Mouse (Mus musculus) ZHBTc4 (cell line): ENCODE measurements around the gene Ano8.

ENCODE experiments used
- DNase-seq: peaks from one replicate; pipeline ENCODE4 v3.0.0-alpha.2; 2011; ENCODE audit warnings: low read depth, low spot score

Ano8 gene

GRCm38 (mm10) chr8:71470913-71471255 lies 14.9 kb downstream of the Ano8 start:
- no peak for DNase-seq

GRCm38 (mm10) chr8:71470146-71470912 lies 15.4 kb downstream of the Ano8 start:
- DNase-seq = no peak

GRCm38 (mm10) chr8:71469411-71469810 lies 16.4 kb downstream of the Ano8 start:
- DNase-seq = peak; percentile 71

- DNase-seq = peak; percentile 100
Measured at GRCm38 (mm10) chr8:71468916-71469315, 16.8 kb downstream of the Ano8 start, which contains the start of gene Dda1. TSS of gene Dda1 (plus strand) at chr8:71469199.

- no peak for DNase-seq
Measured at GRCm38 (mm10) chr8:71468001-71468400, 17.8 kb downstream of the Ano8 start.

- no peak for DNase-seq
Measured at GRCm38 (mm10) chr8:71467201-71467600, 18.6 kb downstream of the Ano8 start.

GRCm38 (mm10) chr8:71466198-71466597 lies 19.6 kb downstream of the Ano8 start:
- DNase-seq = no peak

DNA sequence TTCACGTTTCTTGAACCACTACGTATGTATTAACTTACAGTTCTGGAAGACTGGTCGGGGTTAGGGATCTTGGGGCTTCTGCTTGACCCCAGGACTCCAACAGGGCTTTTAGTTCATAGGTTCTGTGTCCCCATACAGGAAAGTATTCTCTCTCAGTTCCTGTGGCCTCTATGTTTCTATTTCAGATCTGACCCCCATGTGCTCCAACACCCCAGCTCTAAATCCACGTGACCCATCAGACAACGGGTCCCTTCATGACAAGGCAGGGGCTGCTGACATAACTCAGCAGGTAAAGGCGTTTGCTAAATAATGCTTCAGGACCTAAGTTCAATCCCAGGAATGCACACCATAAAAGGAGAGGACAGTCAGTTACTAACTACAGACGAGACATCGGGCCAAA lies 20.0 kb downstream of the Ano8 start:
- no peak for DNase-seq

DNA sequence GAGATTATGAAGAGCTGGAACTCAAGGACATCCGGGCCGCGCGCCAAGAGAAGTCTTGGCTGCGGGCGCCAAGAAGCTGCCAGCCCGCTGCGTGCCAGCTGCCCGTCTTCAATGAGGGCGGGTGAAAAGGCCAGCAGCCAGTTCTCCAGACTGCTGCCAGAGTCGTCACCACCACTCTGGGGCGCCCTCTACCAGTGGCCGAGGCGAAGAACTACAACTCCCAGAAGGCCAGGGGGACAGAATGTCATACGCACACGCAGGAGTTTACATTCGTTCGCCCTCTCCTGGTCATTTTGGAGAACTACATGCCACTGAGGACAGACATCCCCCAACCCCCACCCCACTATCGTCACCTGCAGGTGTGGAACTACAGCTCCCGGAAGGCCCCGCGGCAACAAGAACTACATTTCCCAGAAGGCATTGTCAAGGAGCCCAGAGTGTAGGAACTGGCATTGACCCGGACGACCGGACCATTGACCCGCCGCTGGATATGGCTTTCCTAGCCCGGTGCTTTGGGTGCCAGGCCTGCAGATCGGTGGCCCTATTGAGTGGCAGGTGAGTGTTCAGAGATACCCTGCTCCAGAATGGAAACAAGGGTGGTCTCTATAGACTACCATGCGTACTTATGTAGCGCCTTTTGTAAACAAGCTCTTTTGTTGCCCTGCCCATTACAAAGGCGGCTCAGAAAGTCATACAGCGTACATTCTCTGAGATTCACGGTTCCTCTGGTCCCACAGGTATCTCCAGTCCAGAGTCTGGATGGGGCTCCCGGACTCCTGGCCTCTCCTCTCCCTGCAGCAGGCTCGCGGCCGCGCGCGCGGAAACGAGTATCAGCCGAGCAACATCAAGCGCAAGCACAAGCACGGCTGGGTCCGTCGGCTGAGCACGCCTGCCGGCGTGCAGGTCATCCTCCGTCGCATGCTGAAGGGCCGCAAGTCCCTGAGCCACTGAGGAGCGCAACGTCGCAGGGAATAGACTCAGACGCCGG lies 21.0 kb downstream of the Ano8 start, which contains the start of gene Mrpl34:
Mrpl34 (plus strand) TSS at position 447 of the 988 bp plus-strand sequence.
- DNase-seq = peak; percentile 99

DNA sequence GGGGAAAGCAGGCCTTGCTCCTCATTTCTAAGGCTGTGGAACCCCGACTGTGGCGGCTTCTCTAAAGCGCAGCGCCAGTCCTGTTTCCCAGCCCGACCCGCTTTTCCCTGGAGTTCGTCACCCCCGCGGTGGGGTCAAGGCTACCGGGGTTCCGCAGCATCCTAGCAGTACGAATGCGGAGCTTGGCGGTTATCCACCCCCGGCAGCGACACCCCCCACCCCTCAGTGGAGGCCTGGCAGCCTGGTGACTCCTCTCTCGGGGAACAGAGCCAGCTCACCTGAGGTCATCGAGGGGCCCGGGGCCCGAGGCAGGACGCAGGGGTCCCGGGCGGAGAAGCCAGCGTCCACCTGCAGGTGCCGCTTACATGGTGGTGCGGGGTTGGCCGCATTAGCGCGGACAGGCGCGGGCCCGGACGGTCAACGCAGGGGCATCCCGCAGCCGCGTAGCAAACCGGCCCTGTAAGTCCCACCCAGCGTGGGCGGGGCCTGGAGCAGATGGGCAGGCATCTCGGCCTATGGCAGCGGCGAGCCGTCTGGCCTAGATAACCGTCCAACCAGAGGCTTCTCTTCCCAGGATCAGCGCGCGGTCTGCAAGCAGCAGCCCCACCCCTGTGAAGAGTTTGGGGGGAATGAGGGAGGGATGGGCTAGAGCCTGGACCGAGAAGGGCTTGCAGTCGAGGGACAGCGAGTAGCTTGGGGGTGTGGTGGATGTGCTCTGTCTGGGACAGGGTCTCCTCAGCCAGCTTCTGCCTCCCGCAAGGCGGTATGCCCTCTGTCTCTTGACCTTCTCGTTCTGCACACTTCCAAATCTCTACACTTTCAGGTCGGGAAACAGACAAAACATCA lies 22.4 kb downstream of the Ano8 start, which contains the start of gene Abhd8:
Abhd8 (minus strand) TSS at position 468 of the 846 bp plus-strand sequence.
- peak; percentile 97 for DNase-seq

GRCm38 (mm10) chr8:71462786-71463185 lies 23.0 kb downstream of the Ano8 start:
- no peak for DNase-seq

DNA sequence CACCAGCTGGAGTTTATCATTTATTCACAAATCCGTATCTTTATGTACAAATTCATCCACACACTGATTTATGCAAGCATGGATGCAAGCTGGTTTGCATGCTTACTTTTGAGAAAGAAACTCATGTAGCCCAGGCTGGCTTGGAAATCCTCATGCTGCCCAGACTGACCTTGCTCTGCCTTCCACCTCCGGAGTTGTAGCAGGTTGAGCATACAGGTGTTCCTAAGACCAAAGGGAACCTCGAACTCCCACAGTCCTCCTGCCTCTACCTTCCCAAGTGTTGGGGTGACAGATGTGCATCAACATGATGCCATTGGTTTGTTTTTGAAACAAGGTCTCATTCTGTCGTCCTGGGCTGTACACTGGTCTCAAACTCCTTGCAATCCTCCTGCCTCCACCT lies 23.6 kb downstream of the Ano8 start:
- DNase-seq = no peak

DNA sequence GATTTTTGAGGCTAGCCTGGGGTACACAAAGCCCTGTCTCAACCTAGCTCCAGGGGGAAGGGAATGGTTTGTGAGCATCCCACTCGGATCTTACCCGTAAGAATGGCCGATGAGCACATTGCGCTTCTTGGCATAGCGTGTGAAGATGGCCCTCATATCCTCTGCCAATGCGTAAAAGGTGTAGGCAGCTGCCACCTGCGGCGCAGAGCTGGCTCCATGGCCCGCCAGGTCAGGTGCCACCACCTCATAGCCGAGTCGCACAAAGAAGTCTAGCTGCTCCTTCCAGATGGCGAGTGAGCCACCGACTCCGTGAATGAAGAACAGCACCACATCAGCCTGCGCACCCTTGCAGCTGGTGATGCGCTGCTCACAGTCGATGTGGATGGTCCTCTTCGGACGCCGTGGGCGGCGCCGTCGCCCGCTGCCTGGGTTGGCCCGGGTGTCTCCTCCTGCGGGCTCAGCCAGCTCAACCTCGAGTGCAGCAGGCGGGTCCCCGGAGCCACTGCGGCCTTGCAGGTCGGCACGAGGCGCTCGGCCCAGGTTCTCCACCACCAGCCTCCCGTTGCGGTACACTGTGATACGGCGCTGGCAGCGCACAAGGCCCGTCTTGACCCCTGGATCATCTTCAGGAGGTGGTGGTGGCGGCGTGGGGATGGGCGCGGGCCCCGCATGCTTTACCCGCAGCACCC lies 24.5 kb downstream of the Ano8 start:
- peak; percentile 58 for DNase-seq

GRCm38 (mm10) chr8:71460716-71461115 lies 25.0 kb downstream of the Ano8 start:
- peak; percentile 19 for DNase-seq

- DNase-seq = peak; percentile 75
Measured at GRCm38 (mm10) chr8:71457659-71458270, 28.0 kb downstream of the Ano8 start.

GRCm38 (mm10) chr8:71456906-71457305 lies 28.9 kb downstream of the Ano8 start:
- DNase-seq = peak; percentile 50

GRCm38 (mm10) chr8:71454668-71455067 lies 31.1 kb downstream of the Ano8 start:
- DNase-seq = peak; percentile 63

DNA sequence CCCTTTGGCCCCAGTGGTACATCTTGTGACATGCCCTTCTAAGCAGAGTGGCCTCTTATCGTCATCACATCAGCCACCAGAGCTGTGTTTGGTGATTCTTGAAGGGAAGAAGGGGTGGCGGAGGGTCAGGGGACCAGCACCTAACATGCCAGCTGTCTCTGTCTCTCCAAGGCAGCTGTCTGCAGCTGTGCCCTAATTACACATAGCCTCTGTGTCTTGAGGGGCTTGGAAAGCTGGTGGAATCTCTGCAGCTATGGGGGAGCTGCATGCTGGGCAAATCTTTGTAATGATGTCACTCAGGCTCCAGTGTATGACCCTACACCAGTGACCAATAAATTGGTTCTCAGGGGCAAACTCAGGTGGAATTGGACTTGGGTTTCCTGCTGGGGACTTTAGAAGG lies 33.1 kb downstream of the Ano8 start:
- no peak for DNase-seq

DNA sequence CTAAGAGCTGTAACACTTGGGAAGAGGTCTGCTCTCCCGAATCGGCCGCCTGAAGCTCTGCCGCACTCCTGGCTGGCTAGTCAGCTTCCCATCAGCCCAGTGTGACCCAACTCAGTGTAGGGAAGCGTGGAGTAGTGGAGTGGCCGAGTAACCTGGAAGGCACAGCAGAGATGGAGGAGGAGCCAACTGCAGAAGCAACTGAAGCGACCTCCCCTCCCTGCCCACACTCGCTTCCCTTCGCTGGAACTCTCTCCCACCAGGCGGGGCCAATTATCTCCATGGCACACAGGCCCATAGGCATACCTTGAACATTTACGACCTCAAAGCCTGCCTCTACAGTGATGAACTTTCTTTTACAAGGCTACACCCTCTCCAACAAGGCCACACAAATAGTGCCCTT lies 34.0 kb downstream of the Ano8 start:
- peak; percentile 27 for DNase-seq

DNA sequence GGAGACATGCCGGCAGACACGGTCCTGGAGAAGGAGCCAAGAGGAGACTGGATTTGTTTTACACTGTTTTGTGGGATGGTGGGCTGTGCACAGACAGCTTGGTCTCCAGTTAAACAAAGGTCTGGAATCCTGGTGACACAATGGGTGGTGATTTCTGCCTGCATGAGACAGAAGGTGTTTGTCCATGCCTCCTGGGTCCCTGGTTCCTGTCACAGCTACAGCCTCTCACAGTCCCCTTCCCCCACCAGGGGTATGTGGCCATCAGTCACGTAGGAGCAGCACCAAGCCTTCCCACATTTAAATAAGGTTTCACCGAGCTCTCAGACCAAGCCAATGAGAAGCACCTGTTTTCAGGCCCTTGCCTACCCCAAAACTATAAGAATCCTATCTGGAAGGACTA lies 34.4 kb downstream of the Ano8 start:
- no peak for DNase-seq
